In the genomic region with DNA sequence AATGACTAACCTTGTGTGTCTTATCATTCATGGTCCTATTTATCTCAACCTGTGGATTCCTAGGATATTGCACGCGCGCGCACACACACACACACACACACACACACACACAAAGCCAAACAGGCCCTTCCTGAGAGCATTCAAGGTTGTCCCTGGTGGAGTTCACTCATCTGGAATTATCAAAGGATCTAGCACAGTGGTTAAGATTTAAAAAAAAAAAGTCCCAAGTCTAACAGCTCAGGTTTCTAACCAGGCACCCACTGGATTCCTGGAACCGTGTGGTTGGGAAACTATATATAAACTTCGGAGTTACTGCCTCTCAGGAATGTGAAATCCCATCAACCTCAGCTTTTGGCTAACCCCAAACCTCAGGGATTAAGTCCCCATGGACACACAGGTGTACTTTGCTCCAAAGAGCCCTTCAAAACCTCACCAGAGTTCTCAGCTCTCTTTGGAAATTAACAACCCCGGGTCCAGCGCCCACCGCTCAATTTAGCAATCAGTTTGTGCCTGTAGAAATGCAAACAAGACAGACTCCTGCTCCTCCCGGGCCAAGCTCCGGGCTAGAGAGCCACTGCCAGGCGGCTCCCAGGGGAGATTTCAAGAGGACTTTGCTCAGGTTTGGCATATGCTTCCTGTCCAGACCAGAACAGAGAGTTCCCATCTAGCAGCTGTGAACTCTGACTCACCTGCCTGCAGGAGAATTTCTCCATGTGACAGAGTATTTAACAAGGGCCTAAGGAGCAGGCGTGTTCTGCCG, we compare ENCODE assay signal across 8 mouse cellular contexts.
DNase-seq lines count a peak whose midpoint lies in the region; ATAC-seq and TF ChIP-seq lines count a peak whose summit lies in the region.

No protein-coding gene starts in this region.

- no peak overlapping the region for H3K4me3 ChIP-seq in midbrain, embryonic 10.5 days
- H3K4me3 ChIP-seq in midbrain, embryonic 16.5 days (ENCODE audit: low read depth, low read length) = no peak overlapping the region
- H3K4me3 ChIP-seq in kidney, embryonic 16.5 days (ENCODE audit: low read length) = no peak overlapping the region
- H3K4me3 ChIP-seq in hindbrain, postnatal 0 days (ENCODE audit: low read length) = no peak overlapping the region

- ATAC-seq in midbrain, embryonic 16.5 days = no peak
- ATAC-seq in kidney, embryonic 16.5 days (ENCODE audit: low FRiP score, low TSS enrichment) = peak; percentile 84
- no peak for ATAC-seq in hindbrain, postnatal 0 days

- no peak for TF ChIP-seq CTCF in hindbrain, postnatal 0 days (IDR thresholded peaks at IDR 0.05; ENCODE audit: low read depth)

- 74% methylated on average over 14 of the region's 14 CpGs for WGBS in midbrain, embryonic 10.5 days
- whole genome bisulfite sequencing in midbrain, embryonic 16.5 days = 70% methylated on average over 14 of the region's 14 CpGs
- WGBS in kidney, embryonic 16.5 days = 49% methylated on average over 14 of the region's 14 CpGs
- WGBS in hindbrain, postnatal 0 days = 62% methylated on average over 14 of the region's 14 CpGs

- H3K27me3 ChIP-seq in midbrain, embryonic 10.5 days (ENCODE audit: low read depth, poor library complexity, severe bottlenecking) = peaks cover 3% of the 10 kb centered on the region; the same call in 1 of the 2 replicates
- H3K27me3 ChIP-seq in midbrain, embryonic 16.5 days (ENCODE audit: control insufficient read depth, insufficient read depth, low read depth, low read length) = no peaks in the 10 kb centered on the region
- H3K27me3 ChIP-seq in kidney, embryonic 16.5 days (ENCODE audit: insufficient read depth, low read length) = no peaks in the 10 kb centered on the region
- H3K27me3 ChIP-seq in hindbrain, postnatal 0 days (ENCODE audit: insufficient read depth, low read length) = no peaks in the 10 kb centered on the region

- 0 out of 2 replicates have a peak, but pooled peaks cover 4% of the 10 kb centered on the region for H3K4me1 ChIP-seq in midbrain, embryonic 10.5 days
- H3K4me1 ChIP-seq in midbrain, embryonic 16.5 days (ENCODE audit: control insufficient read depth, insufficient read depth, low read length) = no peaks in the 10 kb centered on the region
- peaks cover 17% of the 10 kb centered on the region for H3K4me1 ChIP-seq in kidney, embryonic 16.5 days (ENCODE audit: insufficient read depth, low read length)
- no peaks in the 10 kb centered on the region for H3K4me1 ChIP-seq in hindbrain, postnatal 0 days (ENCODE audit: insufficient read depth, low read length)

- H3K9me3 ChIP-seq in midbrain, embryonic 10.5 days (replicated peaks) = no peaks in the 10 kb centered on the region
- H3K9me3 ChIP-seq in midbrain, embryonic 16.5 days (replicated peaks; ENCODE audit: control insufficient read depth, low read length, poor library complexity, severe bottlenecking) = no peaks in the 10 kb centered on the region
- H3K9me3 ChIP-seq in kidney, embryonic 16.5 days (ENCODE audit: low read length) = no peaks in the 10 kb centered on the region
- no peaks in the 10 kb centered on the region for H3K9me3 ChIP-seq in hindbrain, postnatal 0 days (ENCODE audit: low read length)

- no peak overlapping the region for H3K9ac ChIP-seq in midbrain, embryonic 16.5 days (ENCODE audit: low read depth, low read length)
- H3K9ac ChIP-seq in kidney, embryonic 16.5 days (replicated peaks; ENCODE audit: low read length) = peak overlapping the region; percentile 17; the same call in 1 of the 2 replicates
- no peak overlapping the region for H3K9ac ChIP-seq in hindbrain, postnatal 0 days (replicated peaks; ENCODE audit: low read length)

- no peak for DNase-seq in midbrain, embryonic 10.5 days (ENCODE audit: low spot score)
- DNase-seq in heart, adult 18-20 months = peak; percentile 72 to 86
- peak; percentile 37 for DNase-seq in lung, postnatal 10 days
- no peak for DNase-seq in hindbrain, postnatal 0 days (ENCODE audit: low spot score)
- no peak for DNase-seq in left cerebral cortex, adult 18-20 months (ENCODE audit: low spot score in 2 of 2)
- DNase-seq in spleen, postnatal 36 days (ENCODE audit: low spot score in 2 of 2) = no peak

- H3K27ac ChIP-seq in midbrain, embryonic 10.5 days (replicated peaks) = 0 out of 2 replicates have a peak overlapping the region, but pooled peaks have one; percentile 17
- no peak overlapping the region for H3K27ac ChIP-seq in midbrain, embryonic 16.5 days (ENCODE audit: low read length)
- H3K27ac ChIP-seq in kidney, embryonic 16.5 days (ENCODE audit: low read length) = peak overlapping the region; percentile 86
- no peak overlapping the region for H3K27ac ChIP-seq in hindbrain, postnatal 0 days

- no peaks in the 10 kb centered on the region for H3K36me3 ChIP-seq in midbrain, embryonic 10.5 days
- H3K36me3 ChIP-seq in midbrain, embryonic 16.5 days (ENCODE audit: control insufficient read depth, insufficient read depth, low read length) = no peaks in the 10 kb centered on the region
- H3K36me3 ChIP-seq in kidney, embryonic 16.5 days (ENCODE audit: insufficient read depth, low read length) = no peaks in the 10 kb centered on the region
- no peaks in the 10 kb centered on the region for H3K36me3 ChIP-seq in hindbrain, postnatal 0 days (ENCODE audit: insufficient read depth, low read length)

- no peak overlapping the region for H3K4me2 ChIP-seq in midbrain, embryonic 16.5 days (ENCODE audit: low read length)
- no peak overlapping the region; the same call in 1 of the 2 replicates for H3K4me2 ChIP-seq in kidney, embryonic 16.5 days (replicated peaks; ENCODE audit: low read depth, low read length)
- no peak overlapping the region for H3K4me2 ChIP-seq in hindbrain, postnatal 0 days (ENCODE audit: low read depth, low read length)

Comparison
In these comparisons a context has a peak if more than half of its experiments do, and no peak if none do; other contexts are left out.
1. H3K27ac ChIP-seq: peak in midbrain, embryonic 10.5 days (single experiment) and kidney, embryonic 16.5 days (single experiment); none in midbrain, embryonic 16.5 days (single experiment) and hindbrain, postnatal 0 days (single experiment).
2. DNase-seq: peak in heart, adult 18-20 months (2 of 2) and lung, postnatal 10 days (single experiment); none in midbrain, embryonic 10.5 days (single experiment), hindbrain, postnatal 0 days (single experiment), left cerebral cortex, adult 18-20 months (0 of 2) and spleen, postnatal 36 days (0 of 2).